In the genomic region with DNA sequence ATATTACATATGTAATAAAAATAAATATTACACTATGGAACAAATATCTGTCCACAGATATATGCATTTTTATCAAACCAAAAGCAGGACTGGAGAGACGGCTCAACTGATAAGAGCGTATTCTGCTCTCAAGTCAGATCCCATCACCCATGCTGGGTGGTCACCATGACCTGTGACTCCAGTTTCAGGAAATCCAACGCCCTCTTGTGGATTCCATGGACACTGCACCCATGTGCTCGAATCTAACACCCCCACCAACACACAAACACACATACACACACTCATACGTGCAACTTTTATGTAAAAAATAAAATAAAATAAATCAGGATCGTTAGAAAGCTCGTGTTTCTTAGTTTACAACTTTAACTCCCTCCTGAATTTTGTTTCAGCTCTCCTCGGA, we compare ENCODE assay signal across 9 mouse cellular contexts.
DNase-seq lines count a peak whose midpoint lies in the region; ATAC-seq and TF ChIP-seq lines count a peak whose summit lies in the region.
"Had no signal": no experiment of that assay in that cellular context is flagged by ENCODE, and none has a peak within 500 bp of the region (broad histone marks: within the 10 kb centered on the region; RNA-seq: fewer than 3 reads in every experiment).

No protein-coding gene starts in this region.

- no peaks in the 10 kb centered on the region for H3K79me2 ChIP-seq in heart, adult 2 months (replicated peaks; ENCODE audit: control insufficient read depth, insufficient read depth, low read length)

- no peak overlapping the region for H3K4me2 ChIP-seq in lung, embryonic 14.5 days
- H3K4me2 ChIP-seq in forebrain, embryonic 16.5 days (ENCODE audit: low read length) = no peak overlapping the region
- H3K4me2 ChIP-seq in kidney, embryonic 16.5 days (replicated peaks; ENCODE audit: low read depth, low read length) = no peak overlapping the region

- intact Hi-C loops in heart, adult 2 months (cut with DNase I) = loop anchor here (2.0 to 5.0 kb wide), 3 partner anchors 165 to 262 kb away; partner anchors contain the start of gene Smad1

- H3K27ac ChIP-seq in lung, embryonic 14.5 days (ENCODE audit: low read depth) = no peak overlapping the region
- peak overlapping the region; percentile 85 for H3K27ac ChIP-seq in heart, adult 2 months
- H3K27ac ChIP-seq in forebrain, embryonic 16.5 days (ENCODE audit: low read length) = no peak overlapping the region
- H3K27ac ChIP-seq in kidney, embryonic 16.5 days (ENCODE audit: low read length) = no peak overlapping the region

- no peak overlapping the region for H3K9ac ChIP-seq in lung, embryonic 14.5 days
- H3K9ac ChIP-seq in heart, adult 2 months (ENCODE audit: low read depth, low read length) = no peak overlapping the region
- no peak overlapping the region for H3K9ac ChIP-seq in forebrain, embryonic 16.5 days (replicated peaks; ENCODE audit: low read depth, low read length)
- H3K9ac ChIP-seq in kidney, embryonic 16.5 days (replicated peaks; ENCODE audit: low read length) = no peak overlapping the region

- no peaks in the 10 kb centered on the region for H3K4me1 ChIP-seq in lung, embryonic 14.5 days (ENCODE audit: insufficient read depth)
- H3K4me1 ChIP-seq in lung, adult 2 months (ENCODE audit: control insufficient read depth, insufficient read depth, low read length) = no peaks in the 10 kb centered on the region
- peaks cover 5% of the 10 kb centered on the region for H3K4me1 ChIP-seq in heart, adult 2 months (ENCODE audit: control insufficient read depth, insufficient read depth, low read length)
- peaks cover 4% of the 10 kb centered on the region; the same call in 1 of the 2 replicates for H3K4me1 ChIP-seq in forebrain, embryonic 16.5 days (replicated peaks; ENCODE audit: control insufficient read depth, insufficient read depth, low read length)
- no peaks in the 10 kb centered on the region for H3K4me1 ChIP-seq in kidney, embryonic 16.5 days (ENCODE audit: insufficient read depth, low read length)

- 65% methylated on average over 8 of the region's 8 CpGs for WGBS in lung, embryonic 14.5 days
- 73% methylated on average over 8 of the region's 8 CpGs for WGBS in lung, adult 2 months
- WGBS in heart, adult 2 months = 61% methylated on average over 8 of the region's 8 CpGs
- WGBS in forebrain, embryonic 16.5 days = 80% methylated on average over 8 of the region's 8 CpGs
- 79% methylated on average over 8 of the region's 8 CpGs for WGBS in kidney, embryonic 16.5 days

- H3K36me3 ChIP-seq in lung, embryonic 14.5 days (ENCODE audit: insufficient read depth) = no peaks in the 10 kb centered on the region
- H3K36me3 ChIP-seq in heart, adult 2 months (ENCODE audit: control insufficient read depth, insufficient read depth, low read length) = no peaks in the 10 kb centered on the region
- H3K36me3 ChIP-seq in forebrain, embryonic 16.5 days (ENCODE audit: control insufficient read depth, insufficient read depth) = no peaks in the 10 kb centered on the region
- H3K36me3 ChIP-seq in kidney, embryonic 16.5 days (ENCODE audit: insufficient read depth, low read length) = no peaks in the 10 kb centered on the region

- H3K9me3 ChIP-seq in lung, embryonic 14.5 days (ENCODE audit: low read depth, low read length) = no peaks in the 10 kb centered on the region
- no peaks in the 10 kb centered on the region for H3K9me3 ChIP-seq in forebrain, embryonic 16.5 days (ENCODE audit: control insufficient read depth, low read length)
- H3K9me3 ChIP-seq in kidney, embryonic 16.5 days (ENCODE audit: low read length) = no peaks in the 10 kb centered on the region

- no peak for TF ChIP-seq POLR2A in lung, adult 2 months (IDR thresholded peaks at IDR 0.05; ENCODE audit: borderline replicate concordance, extremely low read depth, low read depth, low read length)
- TF ChIP-seq POLR2A in heart, adult 2 months (IDR thresholded peaks at IDR 0.05; ENCODE audit: insufficient read depth, low read depth, low read length) = no peak

- no peak for TF ChIP-seq EP300 in heart, adult 2 months (IDR thresholded peaks at IDR 0.05; ENCODE audit: insufficient read depth, low read depth, low read length)

- no peak for ATAC-seq in CD4-positive, CD25-positive, alpha-beta regulatory T cell, adult 4 months
- ATAC-seq in lung, embryonic 14.5 days (ENCODE audit: insufficient read depth) = no peak
- ATAC-seq in forebrain, embryonic 16.5 days = no peak
- no peak for ATAC-seq in kidney, embryonic 16.5 days (ENCODE audit: low FRiP score, low TSS enrichment)

- H3K27me3 ChIP-seq in lung, embryonic 14.5 days (ENCODE audit: insufficient read depth, low read length) = no peaks in the 10 kb centered on the region; the same call in 1 of the 2 replicates
- no peaks in the 10 kb centered on the region for H3K27me3 ChIP-seq in heart, adult 2 months (ENCODE audit: control insufficient read depth, insufficient read depth, low read length)
- no peaks in the 10 kb centered on the region for H3K27me3 ChIP-seq in forebrain, embryonic 16.5 days (replicated peaks; ENCODE audit: control insufficient read depth, insufficient read depth, low read length)
- H3K27me3 ChIP-seq in kidney, embryonic 16.5 days (ENCODE audit: insufficient read depth, low read length) = no peaks in the 10 kb centered on the region

- no peak overlapping the region for H3K4me3 ChIP-seq in lung, embryonic 14.5 days (ENCODE audit: low read depth, low read length)
- H3K4me3 ChIP-seq in lung, adult 2 months (replicated peaks; ENCODE audit: extremely low read depth, low read depth, low read length) = no peak overlapping the region
- H3K4me3 ChIP-seq in heart, adult 2 months = no peak overlapping the region
- no peak overlapping the region for H3K4me3 ChIP-seq in forebrain, embryonic 16.5 days (replicated peaks; ENCODE audit: low read length)
- no peak overlapping the region for H3K4me3 ChIP-seq in kidney, embryonic 16.5 days (ENCODE audit: low read length)

- TF ChIP-seq CTCF in lung, embryonic 14.5 days (IDR thresholded peaks at IDR 0.05; ENCODE audit: low read depth) = peak; percentile 39
- no peak for TF ChIP-seq CTCF in lung, adult 2 months (IDR thresholded peaks at IDR 0.05; ENCODE audit: insufficient read depth, low read length)
- TF ChIP-seq CTCF in heart, adult 2 months (IDR thresholded peaks at IDR 0.05) = peak; percentile 72

- DNase-seq in CD4-positive, CD25-positive, alpha-beta regulatory T cell, adult 2 months (ENCODE audit: low read depth, low spot score) = peak; percentile 9
- DNase-seq in lung, embryonic 14.5 days = peak; percentile 42
- no peak for DNase-seq in lung, adult 2 months
- peak; percentile 5 to 33 for DNase-seq in heart, adult 2 months
- peak; percentile 34 for DNase-seq in retina, postnatal 1 day
- DNase-seq: cerebellum, adult 8-10 months had no signal
